Mouse (Mus musculus) heart, adult 18-20 months (tissue): ENCODE data around the gene Syvn1. TPM values are rescaled to one million over a fixed set of nuclear protein-coding genes. Genes with fewer than 3 reads are reported as not detected.

Experiments
- DNase-seq, 2 experiments: peaks; one replicate each; pipeline ENCODE4 v3.0.0; 2021 to 2022; ENCODE audit warnings: mixed read lengths in 1 of 2
- total RNA-seq, 2 experiments: library from RNA; stranded (reverse); gene quantifications; 2 replicates each; pipeline ENCODE4 v1.2.3; 2021

The Syvn1 gene
- total RNA-seq, 2 experiments from 2014 or later: 21.1 to 21.3 TPM

DNA sequence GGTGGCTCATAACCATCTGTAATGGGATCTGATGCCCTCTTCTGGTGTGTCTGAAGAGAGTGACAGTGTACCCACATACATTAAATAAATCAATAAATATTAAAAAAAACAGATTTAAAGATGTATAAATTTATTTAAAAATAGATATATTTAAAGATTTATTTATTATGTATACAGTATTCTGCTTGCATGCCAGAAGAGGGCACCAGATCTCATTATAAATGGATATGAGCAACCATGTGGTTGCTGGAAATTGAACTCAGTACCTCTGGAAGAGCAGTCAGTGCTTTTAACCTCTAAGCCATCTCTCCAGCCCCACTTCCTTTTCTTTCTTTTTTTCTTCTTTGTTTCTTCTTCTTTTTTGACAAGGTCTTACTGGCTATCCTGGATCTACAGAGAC, 6.4 kb upstream of the Syvn1 start:
- no peak for DNase-seq

- no peak for DNase-seq
Observed at GRCm38 (mm10) chr19:6042293-6042692, 4.1 kb upstream of the Syvn1 start.

DNA sequence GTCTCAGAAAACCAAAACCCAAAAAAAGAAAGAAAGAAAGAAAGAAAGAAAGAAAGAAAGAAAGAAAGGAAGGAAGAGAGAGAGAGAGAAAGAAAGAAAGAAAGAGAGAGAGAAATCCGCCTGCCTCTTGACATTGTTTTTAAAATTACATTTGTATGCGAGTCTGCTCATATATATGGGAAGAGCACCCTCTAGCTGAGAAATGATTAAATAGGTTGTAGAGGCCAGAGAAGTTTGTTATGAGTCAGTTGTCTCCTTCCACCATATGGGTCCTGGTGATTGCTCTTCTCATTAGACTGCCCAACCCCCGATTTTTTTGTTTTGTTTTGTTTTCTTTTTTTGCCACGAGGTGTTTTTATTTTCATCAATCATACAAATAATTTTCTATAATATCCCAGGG, 2.3 kb upstream of the Syvn1 start:
- DNase-seq: peak in 1 of 2 experiments; percentile 11

- DNase-seq: no peak
Observed at GRCm38 (mm10) chr19:6045366-6046293, 746 bp upstream of the Syvn1 start.

DNA sequence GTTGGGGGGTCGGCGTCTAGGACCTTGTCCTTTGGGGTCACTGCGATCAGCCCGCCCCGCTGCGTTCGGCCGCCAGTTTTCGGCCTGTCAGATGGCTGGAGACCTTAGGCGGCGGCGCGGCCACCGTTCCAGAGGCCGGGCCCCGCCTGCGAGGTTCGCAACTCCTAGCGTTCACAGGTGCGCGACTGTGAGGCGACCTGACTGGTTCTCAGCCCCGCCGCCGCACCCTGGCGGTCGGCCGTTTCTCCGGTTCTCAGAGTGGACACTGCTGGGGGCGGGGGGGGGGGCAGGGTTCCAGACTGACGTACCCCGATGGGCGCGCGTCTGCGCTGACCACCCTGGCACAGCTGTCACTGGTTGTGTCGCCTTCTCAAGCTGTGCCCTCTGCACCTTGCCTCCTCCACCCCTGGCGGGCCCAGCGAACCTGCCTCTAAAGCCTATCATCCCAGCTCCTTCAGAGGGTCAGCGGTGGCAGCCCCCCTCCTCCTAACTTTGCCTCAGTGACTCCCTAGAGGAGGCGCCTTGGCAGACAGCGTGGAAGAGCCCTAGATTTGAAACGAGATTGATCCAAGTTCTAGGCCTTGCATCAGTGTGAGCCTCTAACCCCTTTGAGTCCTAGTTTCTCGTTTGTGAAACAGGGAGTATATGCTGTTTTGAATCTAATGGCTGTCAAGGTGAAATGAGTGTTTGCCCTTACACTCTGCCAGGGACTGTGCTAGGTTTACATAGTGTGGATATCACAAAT, 950 bp downstream of the Syvn1 start:
- DNase-seq: peak in 1 of 2 experiments; percentile 29

- peak in 1 of 2 experiments; percentile 6 for DNase-seq
Observed at GRCm38 (mm10) chr19:6047899-6048166, 1.5 kb downstream of the Syvn1 start.

- DNase-seq: peak in 1 of 2 experiments; percentile 7
Observed at GRCm38 (mm10) chr19:6048681-6049410, 2.5 kb downstream of the Syvn1 start.

DNA sequence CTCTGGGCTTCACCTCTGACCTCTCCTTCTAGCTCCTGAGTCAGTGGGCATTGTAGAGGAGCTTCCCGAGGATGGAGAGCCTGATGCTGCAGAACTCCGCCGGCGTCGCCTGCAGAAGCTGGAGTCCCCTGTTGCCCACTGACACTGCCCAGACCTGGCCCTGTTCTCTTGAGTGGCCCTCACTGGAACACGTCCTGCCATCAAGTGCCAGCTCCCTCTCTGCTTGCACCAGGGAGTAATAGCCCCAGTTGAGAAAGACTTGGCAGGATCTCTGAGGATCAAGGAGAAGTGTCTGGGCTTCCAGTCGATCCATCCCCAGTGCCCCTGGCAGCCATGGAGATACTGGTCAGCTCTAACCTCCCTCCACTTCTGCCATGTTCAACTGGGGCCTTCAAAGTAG, 6.1 kb downstream of the Syvn1 start:
- peak in 1 of 2 experiments; percentile 7 for DNase-seq

- DNase-seq: peak in 1 of 2 experiments; percentile 6
Observed at GRCm38 (mm10) chr19:6054296-6054695, 7.9 kb downstream of the Syvn1 start.

DNA sequence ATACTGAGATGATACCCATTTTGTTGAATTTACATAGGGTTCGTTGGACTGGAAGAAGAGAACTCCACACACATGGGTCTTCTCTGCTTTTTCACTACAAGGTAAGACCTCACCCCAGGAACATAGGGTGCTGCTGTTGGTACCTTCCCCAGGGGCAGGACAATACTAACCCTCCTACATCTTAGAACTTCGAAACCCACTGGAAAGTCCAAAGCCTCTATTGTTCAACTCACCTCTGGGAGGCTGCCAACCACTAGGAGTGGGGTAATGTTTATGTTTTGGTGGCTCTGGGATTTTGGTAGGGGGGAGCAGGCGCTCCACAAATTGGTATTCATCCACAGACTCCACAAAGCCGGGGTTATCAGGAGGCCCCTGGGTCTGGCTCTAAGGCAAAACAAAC, 10.3 kb downstream of the Syvn1 start:
- no peak for DNase-seq

GRCm38 (mm10) chr19:6057313-6058096, 11.1 kb downstream of the Syvn1 start, which contains the start of the genes Mrpl49 and Fau:
Gene Mrpl49 (minus strand): TSS chr19:6057785.
Gene Fau (plus strand): TSS chr19:6057844.
- peak; percentile 99 for DNase-seq

DNA sequence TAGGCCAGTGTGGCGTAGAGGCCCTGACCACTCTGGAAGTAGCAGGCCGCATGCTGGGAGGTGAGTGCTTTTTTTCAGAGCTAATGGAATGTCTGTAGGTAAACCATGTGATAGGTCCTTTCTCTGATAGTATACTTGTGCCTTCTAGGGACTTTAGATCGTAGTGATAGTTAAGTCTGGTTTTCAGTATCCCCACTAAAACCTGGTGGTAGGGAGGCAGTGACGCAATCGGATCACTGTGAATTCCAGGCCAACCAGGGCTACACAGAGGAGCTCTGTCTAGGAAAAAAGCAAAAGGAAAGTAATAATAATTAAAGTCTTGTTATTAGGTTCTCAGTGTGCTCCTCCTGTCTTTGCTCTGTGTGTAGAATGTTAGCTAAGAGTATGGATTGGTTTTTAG, 12.1 kb downstream of the Syvn1 start:
- DNase-seq: no peak

DNA sequence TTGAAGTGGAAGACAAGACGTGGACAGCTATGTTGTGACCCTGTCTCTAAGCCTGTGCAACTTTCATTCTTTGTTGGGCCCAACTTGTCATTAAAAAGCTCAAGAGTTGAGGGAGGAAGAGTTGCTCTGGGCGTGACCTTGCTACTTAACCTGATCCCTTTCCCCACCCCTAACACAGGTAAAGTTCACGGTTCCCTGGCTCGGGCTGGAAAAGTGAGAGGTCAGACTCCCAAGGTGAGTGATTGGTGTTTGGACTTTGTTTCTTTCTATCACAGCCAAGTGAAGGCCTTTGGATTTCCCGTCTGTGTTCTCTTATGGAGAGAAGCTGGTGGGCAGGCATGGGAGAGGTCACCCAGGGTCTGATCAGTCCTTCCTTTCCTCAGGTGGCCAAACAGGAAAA, 12.6 kb downstream of the Syvn1 start:
- DNase-seq: no peak

DNA sequence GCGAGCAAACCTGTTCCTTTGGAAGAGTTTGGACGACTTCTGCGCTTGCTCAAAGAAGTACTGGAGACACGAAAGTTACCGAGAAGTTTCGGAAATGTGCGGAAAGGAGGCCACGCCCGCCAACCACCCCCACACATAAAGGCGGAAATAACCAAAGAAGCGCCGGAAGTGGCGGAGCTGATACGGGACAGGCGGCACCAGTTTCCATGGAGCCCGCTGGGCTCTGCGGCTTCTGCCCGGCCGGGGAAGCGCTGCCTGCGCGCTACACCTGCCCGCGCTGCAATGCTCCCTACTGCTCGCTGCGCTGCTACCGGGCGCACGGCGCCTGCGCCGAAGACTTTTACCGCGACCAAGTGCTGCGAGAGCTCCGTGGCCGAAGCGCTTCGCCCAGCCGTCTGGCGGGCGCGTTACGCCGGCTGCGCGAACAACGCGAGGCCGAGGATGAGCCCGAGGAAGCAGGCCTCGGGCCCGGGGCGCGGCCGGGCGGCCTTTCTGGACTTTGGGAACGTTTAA, 14.7 kb downstream of the Syvn1 start, which contains the start of gene Znhit2:
Znhit2 (plus strand) TSS at position 172 of the 513 bp plus-strand sequence.
- DNase-seq: peak; percentile 97

- DNase-seq: no peak
Observed at GRCm38 (mm10) chr19:6061641-6062302, 15.4 kb downstream of the Syvn1 start.

DNA sequence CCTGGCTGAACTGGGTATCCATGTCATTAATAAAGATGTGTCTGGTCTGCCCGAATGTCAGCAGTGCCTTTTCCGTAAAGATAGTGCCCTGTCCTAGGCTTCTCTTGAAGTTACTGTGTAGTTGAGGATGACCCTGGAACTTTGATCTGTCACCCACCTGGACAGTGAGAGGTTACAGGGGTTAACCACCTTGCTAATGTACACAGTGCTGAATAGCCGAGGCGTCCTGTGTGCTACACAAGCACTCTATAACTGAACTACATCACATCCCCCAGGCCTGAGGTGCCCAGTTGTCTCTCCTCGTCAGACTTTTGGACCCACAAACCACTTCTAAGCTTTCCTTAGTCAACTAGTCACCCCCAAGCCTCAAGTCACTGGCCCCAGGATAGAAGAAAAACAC, 16.0 kb downstream of the Syvn1 start:
- no peak for DNase-seq

- DNase-seq: no peak
Observed at GRCm38 (mm10) chr19:6063081-6063480, 16.7 kb downstream of the Syvn1 start.

- DNase-seq: no peak
Observed at GRCm38 (mm10) chr19:6066571-6066970, 20.2 kb downstream of the Syvn1 start.

DNA sequence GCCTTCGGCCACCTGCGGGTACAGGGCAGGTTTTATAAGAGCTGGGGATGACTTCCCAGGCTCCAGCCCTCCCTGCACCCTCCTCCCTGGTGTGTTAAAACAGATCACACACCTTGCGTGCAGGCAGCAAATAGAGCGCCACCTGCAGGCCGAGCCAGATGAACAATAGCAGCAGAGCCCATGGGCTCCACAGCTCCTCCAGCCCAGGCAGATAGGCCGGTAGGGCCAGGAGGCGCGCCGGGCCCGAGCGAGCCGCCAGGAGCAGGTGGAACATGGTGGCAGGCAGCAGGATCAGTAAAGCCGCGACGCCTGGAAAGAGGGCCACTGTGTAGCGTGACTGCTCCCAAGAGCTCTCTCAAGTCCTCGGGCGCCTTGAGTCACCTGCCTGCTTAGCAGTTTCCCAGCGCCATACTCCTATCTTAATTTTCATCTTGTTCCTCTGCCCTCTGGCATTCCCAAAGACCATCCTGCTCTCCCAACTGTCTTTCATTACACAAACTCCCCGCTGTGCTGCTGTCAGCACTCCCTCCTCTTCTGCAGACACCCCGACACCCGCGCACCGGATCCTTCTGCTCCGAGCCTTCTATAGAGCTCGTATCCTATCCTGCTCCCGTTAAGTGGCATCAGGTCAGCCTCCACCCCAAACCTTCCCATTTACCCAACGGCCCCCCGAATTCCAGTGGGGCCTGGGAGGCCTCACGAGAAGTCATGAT, 20.8 kb downstream of the Syvn1 start:
- peak; percentile 70 to 80 for DNase-seq
